Mouse (Mus musculus) embryonic facial prominence, embryonic 15.5 days (tissue): ENCODE data around the gene Hpn. TPM values are rescaled to one million over a fixed set of nuclear protein-coding genes. Genes with fewer than 3 reads are reported as not detected.

Experiments used
- ATAC-seq: fragments of 200-750 bp; cut with Nextera tagmentation; 2 replicates; pipeline ENCODE4 v1.8.0; 2017; ENCODE audit warnings: low read depth, moderate TSS enrichment; ENCODE audit not compliant: insufficient number of reproducible peaks, low FRiP score, low TSS enrichment
- H3K27ac ChIP-seq: fragments of 300-500 bp; sonication (generic); replicated peaks from 2 replicates; pipeline ENCODE4 v1.5.1; 2015; ENCODE audit warnings: mild to moderate bottlenecking, inconsistent platforms
- H3K27me3 ChIP-seq: fragments of 300-500 bp; sonication (generic); 2 replicates; pipeline ENCODE4 v1.6.1; 2015; ENCODE audit warnings: inconsistent platforms
- H3K36me3 ChIP-seq: fragments of 300-500 bp; sonication (generic); 2 replicates; pipeline ENCODE4 v1.6.1; 2015; ENCODE audit warnings: mild to moderate bottlenecking, inconsistent platforms
- H3K4me1 ChIP-seq: fragments of 300-500 bp; sonication (generic); 2 replicates; pipeline ENCODE4 v1.6.1; 2015; ENCODE audit warnings: inconsistent platforms
- H3K4me2 ChIP-seq: fragments of 300-500 bp; sonication (generic); replicated peaks from 2 replicates; pipeline ENCODE4 v1.6.1; 2015; ENCODE audit warnings: mild to moderate bottlenecking, inconsistent platforms
- H3K4me3 ChIP-seq: fragments of 300-500 bp; sonication (generic); replicated peaks from 2 replicates; pipeline ENCODE4 v1.5.1; 2015; ENCODE audit warnings: mild to moderate bottlenecking, inconsistent platforms
- H3K9ac ChIP-seq: fragments of 300-500 bp; sonication (generic); 2 replicates; pipeline ENCODE4 v1.6.1; 2015; ENCODE audit warnings: inconsistent platforms
- H3K9me3 ChIP-seq: fragments of 300-500 bp; sonication (generic); replicated peaks from 2 replicates; pipeline ENCODE4 v1.6.1; 2016; ENCODE audit warnings: inconsistent platforms
- WGBS: fragments of 180-500 bp; shearing (Covaris S2); methylation state at CpG from one replicate; pipeline ENCODE4 v1.1.7; 2015; 5-methylcytosine and 5-hydroxymethylcytosine counted together
- polyA plus RNA-seq: library from polyadenylated mRNA; unstranded; fragments of >200 nt; fragmentation: Nextera tagmentation; extraction: Ambion mirVana; gene quantifications from 2 replicates; pipeline ENCODE4 v1.2.1, GENCODE M21; 2015

The Hpn gene
- polyA plus RNA-seq, 1 experiment from 2014 or later = 5.4 TPM

- Histone ChIP-seq H3K27me3 (peaks cover 15% of the 10 kb centered on the region), H3K36me3 (no peaks in the 10 kb centered on the region), H3K9me3 (no peaks in the 10 kb centered on the region), H3K27ac (no peak overlapping the region), H3K9ac (no peak overlapping the region), H3K4me1 (peaks cover 15% of the 10 kb centered on the region), H3K4me2 (no peak overlapping the region), H3K4me3 (no peak overlapping the region)
- 87% methylated on average over 16 of the region's 16 CpGs for WGBS
- no peak for ATAC-seq
Measured at GRCm38 (mm10) chr7:31122641-31123631, 7.8 kb upstream of the Hpn start.

GRCm38 (mm10) chr7:31119556-31119955 is 4.5 kb upstream of the Hpn start:
- peaks cover 2% of the 10 kb centered on the region; the same call in 1 of the 2 replicates for H3K27me3 ChIP-seq
- H3K4me2 ChIP-seq = no peak overlapping the region
- peaks cover 16% of the 10 kb centered on the region for H3K4me1 ChIP-seq
- no peak overlapping the region for H3K27ac ChIP-seq
- WGBS = 85% methylated on average over 5 of the region's 5 CpGs
- no peaks in the 10 kb centered on the region for H3K9me3 ChIP-seq
- H3K4me3 ChIP-seq = no peak overlapping the region
- H3K36me3 ChIP-seq = no peaks in the 10 kb centered on the region
- no peak for ATAC-seq
- no peak overlapping the region for H3K9ac ChIP-seq

- Histone ChIP-seq H3K9ac (no peak overlapping the region), H3K27ac (no peak overlapping the region), H3K4me1 (peaks cover 16% of the 10 kb centered on the region), H3K27me3 (no peaks in the 10 kb centered on the region), H3K4me3 (no peak overlapping the region), H3K9me3 (no peaks in the 10 kb centered on the region), H3K36me3 (no peaks in the 10 kb centered on the region), H3K4me2 (no peak overlapping the region)
- ATAC-seq = no peak
- WGBS = 70% methylated on average over 7 of the region's 7 CpGs
Measured at GRCm38 (mm10) chr7:31118486-31118885, 3.4 kb upstream of the Hpn start.

- WGBS = 84% methylated on average over 11 of the region's 11 CpGs
- H3K9me3 ChIP-seq = no peaks in the 10 kb centered on the region
- no peak overlapping the region for H3K4me2 ChIP-seq
- H3K27me3 ChIP-seq = no peaks in the 10 kb centered on the region
- no peak for ATAC-seq
- H3K9ac ChIP-seq = no peak overlapping the region
- H3K27ac ChIP-seq = no peak overlapping the region
- peaks cover 16% of the 10 kb centered on the region for H3K4me1 ChIP-seq
- no peaks in the 10 kb centered on the region for H3K36me3 ChIP-seq
- no peak overlapping the region for H3K4me3 ChIP-seq
Measured at GRCm38 (mm10) chr7:31117465-31117864, 2.4 kb upstream of the Hpn start.

GRCm38 (mm10) chr7:31116721-31117145 is 1.6 kb upstream of the Hpn start:
- Histone ChIP-seq H3K9ac (no peak overlapping the region), H3K4me1 (peaks cover 16% of the 10 kb centered on the region), H3K4me2 (no peak overlapping the region), H3K27me3 (no peaks in the 10 kb centered on the region), H3K36me3 (no peaks in the 10 kb centered on the region), H3K4me3 (no peak overlapping the region), H3K9me3 (no peaks in the 10 kb centered on the region), H3K27ac (no peak overlapping the region)
- ATAC-seq = peak; percentile 31; the same call in 1 of the 2 replicates
- 43% methylated on average over 16 of the region's 16 CpGs for WGBS

- no peaks in the 10 kb centered on the region for H3K27me3 ChIP-seq
- no peaks in the 10 kb centered on the region for H3K9me3 ChIP-seq
- no peak overlapping the region for H3K9ac ChIP-seq
- WGBS = 24% methylated on average over 17 of the region's 17 CpGs
- no peaks in the 10 kb centered on the region for H3K36me3 ChIP-seq
- ATAC-seq = 0 out of 2 replicates have a peak, but pooled peaks have one; percentile 1
- H3K4me1 ChIP-seq = peaks cover 16% of the 10 kb centered on the region
- 0 out of 2 replicates have a peak overlapping the region, but pooled peaks have one; percentile 11 for H3K27ac ChIP-seq
- H3K4me2 ChIP-seq = peak overlapping the region; percentile 32
- H3K4me3 ChIP-seq = no peak overlapping the region
Measured at GRCm38 (mm10) chr7:31115587-31116043, 525 bp upstream of the Hpn start.

GRCm38 (mm10) chr7:31114646-31115045 is 444 bp downstream of the Hpn start:
- H3K4me1 ChIP-seq = peaks cover 16% of the 10 kb centered on the region
- H3K36me3 ChIP-seq = no peaks in the 10 kb centered on the region
- H3K27me3 ChIP-seq = no peaks in the 10 kb centered on the region
- H3K9ac ChIP-seq = no peak overlapping the region
- H3K27ac ChIP-seq = no peak overlapping the region
- peak overlapping the region; percentile 32 for H3K4me2 ChIP-seq
- H3K4me3 ChIP-seq = 0 out of 2 replicates have a peak overlapping the region, but pooled peaks have one; percentile 8
- no peaks in the 10 kb centered on the region for H3K9me3 ChIP-seq
- ATAC-seq = no peak
- WGBS = 49% methylated on average over 10 of the region's 10 CpGs

- Histone ChIP-seq H3K36me3 (no peaks in the 10 kb centered on the region), H3K9ac (no peak overlapping the region), H3K4me3 (no peak overlapping the region), H3K27ac (no peak overlapping the region), H3K4me1 (peaks cover 16% of the 10 kb centered on the region), H3K4me2 (no peak overlapping the region), H3K27me3 (no peaks in the 10 kb centered on the region), H3K9me3 (no peaks in the 10 kb centered on the region)
- no peak for ATAC-seq
- WGBS = 79% methylated on average over 6 of the region's 6 CpGs
Measured at GRCm38 (mm10) chr7:31113800-31114199, 1.3 kb downstream of the Hpn start.

GRCm38 (mm10) chr7:31112036-31112435 is 3.1 kb downstream of the Hpn start:
- Histone ChIP-seq H3K4me2 (no peak overlapping the region), H3K27me3 (no peaks in the 10 kb centered on the region), H3K36me3 (no peaks in the 10 kb centered on the region), H3K27ac (no peak overlapping the region), H3K9me3 (no peaks in the 10 kb centered on the region), H3K9ac (no peak overlapping the region), H3K4me3 (no peak overlapping the region), H3K4me1 (peaks cover 16% of the 10 kb centered on the region)
- 44% methylated on average over 4 of the region's 4 CpGs for WGBS
- ATAC-seq = no peak

- Histone ChIP-seq H3K4me2 (no peak overlapping the region), H3K4me3 (no peak overlapping the region), H3K9ac (no peak overlapping the region), H3K4me1 (peaks cover 10% of the 10 kb centered on the region), H3K27ac (no peak overlapping the region), H3K9me3 (no peaks in the 10 kb centered on the region), H3K27me3 (no peaks in the 10 kb centered on the region), H3K36me3 (no peaks in the 10 kb centered on the region)
- no peak for ATAC-seq
- WGBS = 78% methylated on average over 15 of the region's 15 CpGs
Measured at GRCm38 (mm10) chr7:31110861-31111385, 4.2 kb downstream of the Hpn start.

- H3K36me3 ChIP-seq = no peaks in the 10 kb centered on the region
- H3K27me3 ChIP-seq = no peaks in the 10 kb centered on the region
- no peak overlapping the region for H3K4me2 ChIP-seq
- no peaks in the 10 kb centered on the region for H3K9me3 ChIP-seq
- H3K4me3 ChIP-seq = no peak overlapping the region
- 76% methylated on average over 5 of the region's 5 CpGs for WGBS
- ATAC-seq = no peak
- H3K9ac ChIP-seq = no peak overlapping the region
- no peaks in the 10 kb centered on the region for H3K4me1 ChIP-seq
- no peak overlapping the region for H3K27ac ChIP-seq
Measured at GRCm38 (mm10) chr7:31109796-31110195, 5.3 kb downstream of the Hpn start.
